Comparison of ENCODE assay signal across 11 mouse cellular contexts in genomic region chr3:56575422-56575821, GRCm38 (mm10).
DNase-seq lines count a peak whose midpoint lies in the region; ATAC-seq and TF ChIP-seq lines count a peak whose summit lies in the region.
"Had no signal": no experiment of that assay in that cellular context is flagged by ENCODE, and none has a peak within 500 bp of the region (broad histone marks: within the 10 kb centered on the region; RNA-seq: fewer than 3 reads in every experiment).

No protein-coding gene starts in this region.

- ATAC-seq in hindbrain, embryonic 14.5 days (ENCODE audit: low FRiP score) = peak; percentile 59; the same call in 1 of the 2 replicates
- ATAC-seq in hindbrain, embryonic 16.5 days = no peak
- peak; percentile 96 for ATAC-seq in megakaryocyte-erythroid progenitor cell, adult 5-6 weeks (replicated peaks; ENCODE audit: low FRiP score, low TSS enrichment, poor library complexity, severe bottlenecking)

- TF ChIP-seq CTCF in MEL (IDR thresholded peaks at IDR 0.05 in 2 of 3, conservative IDR thresholded peaks at IDR 0.05 in 1 of 3; ENCODE audit: control insufficient read depth in 1 of 3, insufficient read depth in 1 of 3, low read depth in 2 of 3, low read length in 3 of 3, poor library complexity in 1 of 3, severe bottlenecking in 1 of 3) = no peak
- TF ChIP-seq CTCF in left cerebral cortex, adult 2 months (IDR thresholded peaks at IDR 0.05) = no peak

- H3K36me3 ChIP-seq in hindbrain, embryonic 14.5 days (replicated peaks; ENCODE audit: control insufficient read depth, insufficient read depth) = no peaks in the 10 kb centered on the region
- no peaks in the 10 kb centered on the region for H3K36me3 ChIP-seq in hindbrain, embryonic 16.5 days (ENCODE audit: control insufficient read depth, insufficient read depth, low read length)
- no peaks in the 10 kb centered on the region for H3K36me3 ChIP-seq in MEL (ENCODE audit: control insufficient read depth in 1 of 2, insufficient read depth in 2 of 2, low read length in 2 of 2)
- H3K36me3 ChIP-seq: limb, embryonic 12.5 days had no signal

- no peak overlapping the region for H3K9ac ChIP-seq in hindbrain, embryonic 14.5 days
- H3K9ac ChIP-seq in hindbrain, embryonic 16.5 days (ENCODE audit: low read depth, low read length) = no peak overlapping the region
- H3K9ac ChIP-seq in MEL (ENCODE audit: control insufficient read depth, low read depth, low read length, poor library complexity, severe bottlenecking) = no peak overlapping the region
- H3K9ac ChIP-seq: limb, embryonic 12.5 days had no signal

- H3K9me3 ChIP-seq in hindbrain, embryonic 14.5 days (ENCODE audit: control insufficient read depth, low read length) = peaks cover 5% of the 10 kb centered on the region
- H3K9me3 ChIP-seq in hindbrain, embryonic 16.5 days (ENCODE audit: control insufficient read depth, low read length) = 0 out of 2 replicates have a peak, but pooled peaks cover 2% of the 10 kb centered on the region
- H3K9me3 ChIP-seq in MEL (replicated peaks; ENCODE audit: insufficient read depth, low read length) = no peaks in the 10 kb centered on the region
- H3K9me3 ChIP-seq: limb, embryonic 12.5 days had no signal

- TF ChIP-seq RAD21 in MEL (IDR thresholded peaks at IDR 0.05; ENCODE audit: low read depth, low read length) = no peak

- no peak for TF ChIP-seq POLR2A in MEL (IDR thresholded peaks at IDR 0.05; ENCODE audit: control insufficient read depth in 1 of 2, insufficient read depth in 1 of 2, low read depth in 1 of 2, low read length in 2 of 2, poor library complexity in 1 of 2)

- 70% methylated on average over 5 of the region's 5 CpGs for WGBS in hindbrain, embryonic 14.5 days
- 74% methylated on average over 5 of the region's 5 CpGs for WGBS in hindbrain, embryonic 16.5 days

- intact Hi-C loops in left cerebral cortex, adult 2 months (cut with DNase I) = no loop called here

- no peak overlapping the region for H3K4me3 ChIP-seq in hindbrain, embryonic 14.5 days (replicated peaks; ENCODE audit: low read length)
- H3K4me3 ChIP-seq in hindbrain, embryonic 16.5 days (ENCODE audit: low read length) = no peak overlapping the region
- no peak overlapping the region for H3K4me3 ChIP-seq in MEL (ENCODE audit: control insufficient read depth in 1 of 2, insufficient read depth in 1 of 2, low read depth in 2 of 2, low read length in 2 of 2)
- H3K4me3 ChIP-seq in left cerebral cortex, adult 2 months = no peak overlapping the region
- H3K4me3 ChIP-seq: erythroblast, embryonic 14.5 days; limb, embryonic 12.5 days had no signal

- H3K27ac ChIP-seq in hindbrain, embryonic 14.5 days = no peak overlapping the region
- no peak overlapping the region for H3K27ac ChIP-seq in hindbrain, embryonic 16.5 days (ENCODE audit: low read depth, low read length)
- H3K27ac ChIP-seq in MEL (ENCODE audit: control insufficient read depth, low read depth, low read length) = no peak overlapping the region
- no peak overlapping the region for H3K27ac ChIP-seq in left cerebral cortex, adult 2 months
- H3K27ac ChIP-seq: limb, embryonic 12.5 days had no signal

- no peak for TF ChIP-seq EP300 in MEL (IDR thresholded peaks at IDR 0.05; ENCODE audit: low read depth in 1 of 2, low read length in 2 of 2)

- H3K79me2 ChIP-seq in MEL (ENCODE audit: control insufficient read depth, insufficient read depth, low read length, poor library complexity) = no peaks in the 10 kb centered on the region

- no peaks in the 10 kb centered on the region for H3K4me1 ChIP-seq in hindbrain, embryonic 14.5 days (replicated peaks; ENCODE audit: control insufficient read depth, insufficient read depth, low read length)
- no peaks in the 10 kb centered on the region for H3K4me1 ChIP-seq in hindbrain, embryonic 16.5 days (ENCODE audit: control insufficient read depth, insufficient read depth, low read depth, low read length)
- H3K4me1 ChIP-seq in MEL (ENCODE audit: control insufficient read depth in 1 of 2, insufficient read depth in 2 of 2, low read length in 2 of 2) = no peaks in the 10 kb centered on the region
- H3K4me1 ChIP-seq: limb, embryonic 12.5 days had no signal

- H3K27me3 ChIP-seq in hindbrain, embryonic 14.5 days (ENCODE audit: control insufficient read depth, insufficient read depth, low read length) = no peaks in the 10 kb centered on the region
- H3K27me3 ChIP-seq in hindbrain, embryonic 16.5 days (replicated peaks; ENCODE audit: control insufficient read depth, insufficient read depth, low read length) = no peaks in the 10 kb centered on the region
- H3K27me3 ChIP-seq in MEL (ENCODE audit: control insufficient read depth in 1 of 2, insufficient read depth in 2 of 2, low read length in 2 of 2) = no peaks in the 10 kb centered on the region
- H3K27me3 ChIP-seq: limb, embryonic 12.5 days had no signal

- H3K4me2 ChIP-seq in hindbrain, embryonic 14.5 days (replicated peaks) = no peak overlapping the region
- H3K4me2 ChIP-seq in hindbrain, embryonic 16.5 days (ENCODE audit: low read length) = no peak overlapping the region
- H3K4me2 ChIP-seq: limb, embryonic 12.5 days had no signal

- DNase-seq in hindbrain, embryonic 14.5 days (ENCODE audit: low spot score) = no peak
- peak; percentile 73 for DNase-seq in MEL (ENCODE audit: low read depth, low spot score)
- peak; percentile 18 for DNase-seq in c-Kit-positive CD71-negative TER-119-negative erythroid progenitor cells, embryonic 14.5 days (ENCODE audit: low read depth)
- DNase-seq in left cerebral cortex, adult 2 months (ENCODE audit: extremely low spot score in 1 of 2, low spot score in 2 of 2) = no peak
- DNase-seq in layer of hippocampus, adult 11-12 months (ENCODE audit: low spot score) = no peak
- no peak for DNase-seq in heart, postnatal 4 days
- DNase-seq: right cerebral cortex, postnatal 14 days had no signal

TF ChIP-seq in MEL, 35 proteins besides CTCF, POLR2A, EP300 and RAD21:
- TF ChIP-seq ETS1 (IDR thresholded peaks at IDR 0.05; ENCODE audit: low read depth, low read length) (no peak), RCOR1 (IDR thresholded peaks at IDR 0.05; ENCODE audit: low read depth, low read length) (no peak), MEF2A (IDR thresholded peaks at IDR 0.05; ENCODE audit: extremely low read depth, insufficient replicate concordance, low read depth, low read length, poor library complexity, severe bottlenecking) (no peak), ELF1 (IDR thresholded peaks at IDR 0.05; ENCODE audit: low read depth, low read length) (no peak), MYB (IDR thresholded peaks at IDR 0.05; ENCODE audit: low read depth, low read length) (no peak), KAT2A (conservative IDR thresholded peaks at IDR 0.05; ENCODE audit: low read depth, low read length) (no peak), TBP (IDR thresholded peaks at IDR 0.05; ENCODE audit: low read depth, low read length) (no peak), MAFK (IDR thresholded peaks at IDR 0.05; ENCODE audit: borderline replicate concordance, low read depth, low read length) (no peak), GATA1 (IDR thresholded peaks at IDR 0.05; ENCODE audit: low read depth, low read length) (no peak), MAZ (IDR thresholded peaks at IDR 0.05; ENCODE audit: low read depth, low read length) (no peak), ZNF384 (IDR thresholded peaks at IDR 0.05; ENCODE audit: low read depth, low read length) (no peak), CHD2 (IDR thresholded peaks at IDR 0.05; ENCODE audit: low read length) (no peak)

Comparison
In these comparisons a context has a peak if more than half of its experiments do, and no peak if none do; other contexts are left out.
1. DNase-seq: peak in MEL (single experiment) and c-Kit-positive CD71-negative TER-119-negative erythroid progenitor cells, embryonic 14.5 days (single experiment); none in hindbrain, embryonic 14.5 days (single experiment), left cerebral cortex, adult 2 months (0 of 2), layer of hippocampus, adult 11-12 months (single experiment) and heart, postnatal 4 days (single experiment).